Mouse (Mus musculus): ENCODE measurements around the gene Nlgn3. TPM values are rescaled to one million over a fixed set of nuclear protein-coding genes. Genes with fewer than 3 reads are reported as not detected.

The Nlgn3 gene
- polyA plus RNA-seq, 1 experiment: 0.57 TPM

DNA sequence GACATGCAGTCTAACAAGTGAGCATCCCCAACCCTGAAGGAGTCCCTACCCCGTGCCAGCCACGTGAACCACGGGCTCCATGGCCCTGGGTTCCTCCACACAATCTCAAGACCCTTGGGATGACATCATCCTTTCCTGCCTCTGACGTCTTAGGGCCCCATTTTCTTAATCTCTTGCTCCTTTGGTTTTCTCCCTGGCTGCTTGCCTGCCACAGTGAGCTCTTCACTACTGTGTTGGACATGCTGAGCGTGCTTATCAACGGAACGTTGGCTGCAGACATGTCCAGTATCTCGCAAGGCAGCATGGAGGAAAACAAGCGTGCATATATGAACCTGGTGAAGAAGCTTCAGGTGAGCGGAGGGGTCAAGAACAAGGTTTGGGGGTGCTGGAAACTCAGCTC, 8.9 kb upstream of the Nlgn3 start:
- no peak for DNase-seq
- Histone ChIP-seq H3K4me1 (ENCODE audit: control insufficient read depth, insufficient read depth, low read length) (no peaks in the 10 kb centered on the region), H3K4me3 (replicated peaks; ENCODE audit: extremely low read depth, low read depth, low read length) (no peak overlapping the region)
- no peak for TF ChIP-seq POLR2A (IDR thresholded peaks at IDR 0.05; ENCODE audit: borderline replicate concordance, extremely low read depth, low read depth, low read length)
- 83% methylated on average over 10 of the region's 10 CpGs for WGBS

DNA sequence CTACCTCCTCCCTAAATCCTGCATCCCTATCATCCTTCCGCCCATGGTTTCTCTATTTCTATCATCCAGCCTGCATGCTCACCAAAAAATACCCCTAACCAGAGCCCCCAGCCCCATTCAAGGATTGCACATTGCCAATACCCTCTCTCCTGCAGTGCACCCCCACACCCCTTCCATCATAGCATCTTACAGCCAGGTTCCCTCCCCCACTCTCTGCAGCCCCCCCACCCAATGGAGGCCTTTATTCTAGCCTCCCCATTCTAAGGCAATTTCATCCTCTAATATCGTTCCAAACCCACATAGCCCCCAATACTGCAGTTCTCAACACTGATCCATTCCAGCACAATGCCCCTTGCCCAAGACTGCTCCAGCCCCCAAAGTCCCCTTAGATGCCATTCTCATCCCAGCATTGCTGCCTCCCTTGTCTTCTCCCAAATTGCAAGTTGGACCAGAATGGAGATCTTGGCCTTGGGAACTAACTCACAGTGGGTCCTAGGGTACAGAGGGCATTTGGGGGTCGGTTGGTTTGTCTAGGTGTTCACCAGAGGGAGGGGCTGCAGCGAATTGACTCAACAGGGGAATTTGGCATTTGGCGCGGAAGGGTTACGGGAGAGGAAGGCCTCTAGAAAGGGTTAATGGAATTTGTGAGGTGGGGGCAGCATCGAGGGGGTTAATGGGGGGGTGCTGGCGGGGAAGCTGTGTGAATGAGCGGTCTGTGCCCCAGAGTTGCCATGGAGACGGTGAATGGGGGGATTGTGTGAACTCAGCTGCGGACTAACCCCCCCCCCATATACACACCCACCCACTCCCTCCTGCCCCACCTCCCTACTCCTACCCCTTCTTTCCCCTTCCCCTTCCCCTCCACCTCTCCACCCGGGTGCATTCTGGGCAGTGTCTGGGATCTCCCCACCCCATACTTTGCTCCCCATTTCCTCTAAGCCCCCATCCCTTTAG, 782 bp downstream of the Nlgn3 start:
- Histone ChIP-seq H3K4me3 (replicated peaks; ENCODE audit: extremely low read depth, low read depth, low read length) (no peak overlapping the region), H3K4me1 (ENCODE audit: control insufficient read depth, insufficient read depth, low read length) (no peaks in the 10 kb centered on the region)
- WGBS: 40% methylated on average over 12 of the region's 13 CpGs
- DNase-seq: no peak
- TF ChIP-seq POLR2A (IDR thresholded peaks at IDR 0.05; ENCODE audit: borderline replicate concordance, extremely low read depth, low read depth, low read length): no peak
- no peak for TF ChIP-seq CTCF (IDR thresholded peaks at IDR 0.05; ENCODE audit: insufficient read depth, low read length)

DNA sequence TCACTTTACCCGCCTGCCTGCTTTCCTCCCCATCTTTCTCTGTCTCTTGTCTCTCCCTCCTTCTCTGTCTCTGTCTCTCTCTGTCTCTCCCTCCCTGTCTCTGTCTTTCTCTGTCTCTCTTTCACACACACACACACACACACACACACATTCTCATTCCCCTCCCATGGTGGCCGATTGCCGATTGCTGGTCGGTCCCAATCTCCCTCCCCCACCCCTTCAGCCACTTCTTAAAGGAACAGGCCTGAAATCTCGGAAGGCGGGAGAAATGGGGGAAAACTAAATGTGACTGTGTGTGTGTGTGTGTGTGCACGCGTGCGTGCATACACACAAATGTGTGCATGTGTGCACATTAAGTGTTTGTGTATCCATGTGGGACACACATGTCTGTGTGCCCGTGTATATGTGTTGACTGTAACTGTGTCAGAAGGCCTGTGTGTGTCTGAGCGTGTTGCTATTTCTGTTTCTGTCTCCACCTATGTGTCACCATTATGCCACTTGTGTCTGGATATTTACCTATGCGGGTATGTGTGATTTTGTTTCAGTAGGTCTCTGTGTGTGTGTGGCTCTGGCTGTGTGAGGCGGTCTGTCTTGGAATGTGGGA, 1.6 kb downstream of the Nlgn3 start:
- Histone ChIP-seq H3K4me1 (ENCODE audit: control insufficient read depth, insufficient read depth, low read length) (no peaks in the 10 kb centered on the region), H3K4me3 (replicated peaks; ENCODE audit: extremely low read depth, low read depth, low read length) (no peak overlapping the region)
- DNase-seq: no peak
- WGBS: 51% methylated on average over 13 of the region's 13 CpGs
- TF ChIP-seq CTCF (IDR thresholded peaks at IDR 0.05; ENCODE audit: insufficient read depth, low read length): no peak
- no peak for TF ChIP-seq POLR2A (IDR thresholded peaks at IDR 0.05; ENCODE audit: borderline replicate concordance, extremely low read depth, low read depth, low read length)

DNA sequence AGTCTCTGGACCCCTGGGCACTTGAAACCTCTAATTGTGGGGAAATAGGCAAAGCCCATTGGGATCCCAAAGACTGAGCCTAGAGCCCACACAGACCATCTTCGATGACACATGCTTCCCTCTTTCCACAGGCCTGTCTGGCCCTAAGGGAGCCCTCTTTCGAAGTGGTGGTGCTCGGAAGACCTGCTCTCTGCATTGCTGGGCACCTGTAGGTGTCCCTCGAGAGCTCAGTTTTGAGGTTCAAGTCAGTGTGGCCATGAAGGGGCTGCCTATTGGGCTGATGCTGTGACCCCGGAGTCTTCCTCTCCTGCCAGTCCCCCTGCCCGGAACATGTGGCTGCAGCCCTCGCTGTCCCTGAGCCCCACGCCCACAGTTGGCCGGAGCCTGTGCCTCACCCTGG, 2.7 kb downstream of the Nlgn3 start:
- H3K4me3 ChIP-seq (replicated peaks; ENCODE audit: extremely low read depth, low read depth, low read length): no peak overlapping the region
- no peak for DNase-seq
- H3K4me1 ChIP-seq (ENCODE audit: control insufficient read depth, insufficient read depth, low read length): no peaks in the 10 kb centered on the region
- TF ChIP-seq CTCF (IDR thresholded peaks at IDR 0.05; ENCODE audit: insufficient read depth, low read length) (no peak), POLR2A (IDR thresholded peaks at IDR 0.05; ENCODE audit: borderline replicate concordance, extremely low read depth, low read depth, low read length) (no peak)
- WGBS: 84% methylated on average over 9 of the region's 9 CpGs

DNA sequence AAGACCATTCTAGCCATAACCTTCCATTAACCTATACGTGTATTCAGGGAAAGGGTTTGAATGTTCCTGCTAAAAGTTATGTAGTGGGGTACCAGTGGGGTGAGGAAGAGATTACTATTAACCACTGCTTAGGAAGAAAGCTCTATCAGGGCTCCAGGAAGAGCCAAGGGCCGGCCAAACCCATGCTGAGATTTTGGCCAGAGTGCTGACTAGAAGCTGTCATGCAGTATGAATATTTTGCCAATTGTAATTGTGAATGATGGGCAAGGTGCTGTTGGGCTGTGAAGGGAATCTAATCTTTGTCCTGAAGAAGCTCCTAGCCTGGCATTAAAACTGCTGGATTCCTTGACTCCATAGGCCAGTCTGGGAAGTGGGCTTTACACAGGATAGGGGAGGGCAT, 5.7 kb downstream of the Nlgn3 start:
- TF ChIP-seq POLR2A (IDR thresholded peaks at IDR 0.05; ENCODE audit: borderline replicate concordance, extremely low read depth, low read depth, low read length): no peak
- TF ChIP-seq CTCF (IDR thresholded peaks at IDR 0.05; ENCODE audit: insufficient read depth, low read length): no peak
- DNase-seq: no peak
- H3K4me3 ChIP-seq (replicated peaks; ENCODE audit: extremely low read depth, low read depth, low read length): no peak overlapping the region
- H3K4me1 ChIP-seq (ENCODE audit: control insufficient read depth, insufficient read depth, low read length): no peaks in the 10 kb centered on the region
- 56% methylated on average over 2 of the region's 2 CpGs for WGBS

DNA sequence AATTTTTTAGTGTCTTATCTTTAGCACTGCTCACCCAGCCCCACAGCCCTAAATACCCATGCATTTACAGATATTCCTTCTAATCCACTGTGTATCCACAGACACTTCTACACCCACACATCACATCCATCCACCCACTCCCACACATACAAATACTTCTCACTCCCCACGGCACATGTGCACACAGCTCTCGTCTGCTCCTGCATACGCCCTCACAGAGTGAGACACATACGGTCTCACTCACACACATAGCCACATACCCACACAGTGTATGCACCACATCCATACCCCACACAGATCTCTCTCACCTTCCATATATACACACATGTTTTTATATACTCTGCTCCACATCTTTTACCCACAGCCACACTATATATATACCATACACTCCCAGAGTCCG, 10.3 kb downstream of the Nlgn3 start:
- no peaks in the 10 kb centered on the region for H3K4me1 ChIP-seq (ENCODE audit: control insufficient read depth, insufficient read depth, low read length)
- no peak for DNase-seq
- no peak overlapping the region for H3K4me3 ChIP-seq (replicated peaks; ENCODE audit: extremely low read depth, low read depth, low read length)
- TF ChIP-seq POLR2A (IDR thresholded peaks at IDR 0.05; ENCODE audit: borderline replicate concordance, extremely low read depth, low read depth, low read length): no peak
- 87% methylated on average over 5 of the region's 5 CpGs for WGBS

DNA sequence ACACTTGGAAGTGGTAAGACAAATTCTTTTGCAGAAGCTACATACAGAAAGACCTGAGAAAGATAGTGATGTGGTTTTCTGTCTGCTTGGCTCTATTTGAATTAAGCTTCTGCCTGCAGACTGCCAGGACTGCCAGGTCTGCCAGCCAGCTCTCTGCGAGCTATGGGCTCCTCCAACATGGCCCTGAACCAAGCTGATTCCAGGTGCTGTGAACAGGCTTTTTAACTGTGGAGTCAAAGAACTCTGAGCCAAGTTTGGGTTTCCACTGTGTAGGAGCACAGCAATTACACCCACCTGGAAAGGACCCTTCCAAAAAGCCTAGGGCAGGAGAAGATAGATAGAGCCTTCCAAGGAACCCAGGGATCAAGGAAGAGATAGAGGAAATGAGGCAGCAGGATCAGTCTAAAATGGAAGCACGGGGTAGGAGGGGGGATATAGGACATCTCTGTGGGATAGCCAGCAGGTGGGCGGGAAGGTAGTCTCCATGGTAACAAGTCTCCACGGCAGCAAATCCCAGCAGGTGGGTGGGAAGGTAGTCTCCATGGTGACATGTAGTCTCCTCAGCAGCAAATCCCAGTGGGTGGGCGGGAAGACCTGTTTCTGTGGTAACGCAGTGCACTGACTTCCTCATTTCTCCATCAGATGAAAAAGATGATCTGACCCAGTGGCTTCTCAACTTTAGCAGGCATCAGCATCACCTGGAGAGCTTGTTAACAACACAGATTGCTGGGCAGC, 14.8 kb downstream of the Nlgn3 start:
- WGBS: 57% methylated on average over 6 of the region's 6 CpGs
- Histone ChIP-seq H3K4me1 (ENCODE audit: control insufficient read depth, insufficient read depth, low read length) (no peaks in the 10 kb centered on the region), H3K4me3 (replicated peaks; ENCODE audit: extremely low read depth, low read depth, low read length) (no peak overlapping the region)
- TF ChIP-seq CTCF (IDR thresholded peaks at IDR 0.05; ENCODE audit: insufficient read depth, low read length) (no peak), POLR2A (IDR thresholded peaks at IDR 0.05; ENCODE audit: borderline replicate concordance, extremely low read depth, low read depth, low read length) (no peak)
- no peak for DNase-seq

DNA sequence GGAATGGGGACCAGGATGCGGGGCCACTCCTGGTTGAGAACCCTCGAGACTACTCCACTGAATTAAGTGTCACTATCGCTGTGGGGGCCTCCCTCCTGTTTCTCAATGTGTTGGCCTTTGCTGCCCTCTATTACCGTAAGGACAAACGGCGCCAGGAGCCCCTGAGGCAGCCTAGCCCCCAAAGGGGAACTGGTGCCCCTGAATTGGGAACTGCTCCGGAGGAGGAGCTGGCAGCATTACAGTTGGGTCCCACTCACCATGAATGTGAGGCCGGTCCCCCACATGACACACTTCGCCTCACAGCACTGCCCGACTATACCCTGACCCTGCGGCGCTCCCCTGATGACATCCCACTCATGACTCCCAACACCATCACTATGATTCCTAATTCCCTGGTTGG, 20.8 kb downstream of the Nlgn3 start:
- TF ChIP-seq CTCF (IDR thresholded peaks at IDR 0.05; ENCODE audit: insufficient read depth, low read length): no peak
- H3K4me1 ChIP-seq (ENCODE audit: control insufficient read depth, insufficient read depth, low read length): no peaks in the 10 kb centered on the region
- WGBS: 88% methylated on average over 12 of the region's 12 CpGs
- no peak overlapping the region for H3K4me3 ChIP-seq (replicated peaks; ENCODE audit: extremely low read depth, low read depth, low read length)
- no peak for DNase-seq

DNA sequence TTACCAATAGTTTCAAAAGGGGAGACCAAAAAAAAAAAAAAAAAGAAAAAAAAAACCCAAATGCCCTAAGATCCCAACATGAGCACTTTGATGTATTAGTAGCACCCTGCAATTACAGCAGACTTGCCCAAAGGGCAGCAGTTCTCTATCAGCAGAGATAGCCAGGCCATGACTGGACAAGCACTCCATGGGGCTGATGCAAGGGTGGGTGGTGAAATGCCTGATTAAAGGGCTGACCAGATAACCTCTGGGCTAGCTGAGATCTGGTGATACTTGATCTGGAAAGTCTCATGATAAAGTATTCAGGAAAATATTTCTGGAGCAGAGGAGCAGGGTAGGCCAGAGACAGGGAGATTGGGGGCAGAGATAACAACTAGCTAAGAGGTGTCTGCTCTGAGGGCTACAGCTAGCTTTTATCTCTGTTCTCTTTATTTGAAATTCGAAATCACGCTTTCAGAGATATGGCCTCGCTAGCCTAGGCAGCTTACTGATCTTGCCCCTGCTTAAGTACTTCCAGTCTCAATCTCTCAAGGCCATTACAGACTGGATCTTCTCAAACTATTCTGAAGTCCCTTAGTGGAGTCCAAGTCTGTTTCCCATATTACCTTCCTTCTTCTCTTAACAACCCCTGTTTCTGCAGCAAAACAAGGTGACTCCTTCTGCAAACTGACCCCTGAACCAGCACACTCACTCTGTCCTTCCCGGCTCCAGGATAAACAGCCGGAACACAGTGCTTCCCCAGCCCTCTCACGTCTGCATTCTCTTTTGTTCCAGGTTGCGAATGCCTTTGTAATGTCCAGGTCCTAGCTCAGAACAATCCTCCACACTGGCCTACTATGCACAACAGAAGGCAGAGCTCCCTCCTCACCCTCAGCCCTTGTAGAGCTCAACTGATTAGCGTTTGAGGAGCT, 27.3 kb downstream of the Nlgn3 start:
- no peaks in the 10 kb centered on the region for H3K4me1 ChIP-seq (ENCODE audit: control insufficient read depth, insufficient read depth, low read length)
- DNase-seq: no peak
- WGBS: 63% methylated on average over 8 of the region's 8 CpGs
- H3K4me3 ChIP-seq (replicated peaks; ENCODE audit: extremely low read depth, low read depth, low read length): no peak overlapping the region
- TF ChIP-seq CTCF (IDR thresholded peaks at IDR 0.05; ENCODE audit: insufficient read depth, low read length) (no peak), POLR2A (IDR thresholded peaks at IDR 0.05; ENCODE audit: borderline replicate concordance, extremely low read depth, low read depth, low read length) (no peak)

Measured in lung, adult 2 months (tissue).